Mouse (Mus musculus): ENCODE data around the gene Ttc33.
"Not testable (repeated sequence)": the region's sequence is repeated elsewhere in the genome, so short reads cannot be mapped to it uniquely, and the experiment has no call there.

Gene Ttc33

DNA sequence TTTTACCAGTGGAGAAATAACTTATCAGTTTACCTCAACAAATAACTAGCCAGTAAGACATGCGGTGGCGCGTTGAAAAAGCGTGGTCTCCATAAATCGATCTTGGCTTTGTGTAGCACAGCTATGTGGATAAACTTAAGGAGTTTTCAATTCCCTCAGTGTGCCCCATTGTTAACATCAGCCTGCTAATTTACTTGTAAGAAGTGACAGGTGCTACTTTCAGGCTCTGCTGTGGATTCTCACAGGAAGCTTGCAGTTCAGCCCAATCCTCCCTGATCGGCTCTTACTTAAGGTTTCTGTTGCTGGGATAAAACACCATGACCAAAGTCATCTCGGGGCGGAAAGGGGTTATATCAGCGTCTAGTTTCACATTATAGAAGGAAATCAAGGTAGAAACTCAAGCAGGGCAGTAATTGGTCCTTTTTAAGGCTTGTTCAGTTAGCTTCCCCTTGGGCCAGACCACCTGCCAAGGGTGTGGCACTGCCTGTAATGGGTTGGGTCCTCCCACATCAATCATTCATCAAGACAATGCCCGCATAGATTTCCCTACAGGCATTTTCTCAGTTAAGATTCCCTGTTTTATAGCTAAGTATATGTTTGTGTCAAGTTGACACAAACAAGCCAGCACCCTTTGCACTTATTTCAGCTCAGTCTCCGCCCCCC is 526 bp upstream of the Ttc33 start:
- DNase-seq (ENCODE audit: low read depth in 1 of 2, low spot score in 2 of 2): no peak

DNA sequence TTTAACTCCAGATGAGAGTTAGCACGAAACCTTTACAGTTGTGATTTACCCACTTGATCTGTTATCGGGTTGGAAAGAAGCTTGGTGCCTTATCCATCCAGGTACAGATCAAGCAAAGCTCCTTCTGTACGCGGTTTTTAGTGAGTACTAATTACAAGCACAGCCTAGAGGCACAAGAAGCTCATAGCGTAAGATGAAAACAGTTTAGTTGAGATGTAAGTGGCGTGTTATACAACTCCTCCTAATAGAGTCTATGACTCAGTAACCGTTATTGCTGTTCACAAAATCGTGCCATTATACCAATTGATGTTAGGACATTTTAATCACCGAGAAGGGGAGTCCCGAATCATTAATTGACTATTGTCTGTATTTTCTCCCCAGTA is 959 bp downstream of the Ttc33 start:
- no peak for DNase-seq (ENCODE audit: low read depth in 1 of 2, low spot score in 2 of 2)

DNA sequence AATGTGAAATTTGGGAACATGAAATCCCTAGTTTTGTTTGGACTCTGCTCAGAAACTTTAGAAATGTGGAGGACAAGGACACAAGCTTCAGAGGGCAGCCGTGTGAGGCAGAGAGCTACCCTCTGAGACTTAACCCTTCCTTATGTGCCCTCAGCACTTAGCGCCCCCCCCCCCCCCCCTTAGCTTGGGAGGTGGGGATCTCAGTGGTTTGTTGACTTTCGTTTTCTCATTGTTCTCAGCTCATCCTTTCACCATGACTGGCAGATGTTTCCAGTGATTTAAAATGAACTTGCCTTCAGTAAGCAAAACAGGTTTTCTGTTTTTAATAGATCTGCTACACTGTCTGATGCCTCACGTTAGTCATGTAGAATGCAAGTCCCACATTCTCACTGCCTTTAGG is 1.8 kb downstream of the Ttc33 start:
- DNase-seq (ENCODE audit: low read depth in 1 of 2, low spot score in 2 of 2): no peak

DNA sequence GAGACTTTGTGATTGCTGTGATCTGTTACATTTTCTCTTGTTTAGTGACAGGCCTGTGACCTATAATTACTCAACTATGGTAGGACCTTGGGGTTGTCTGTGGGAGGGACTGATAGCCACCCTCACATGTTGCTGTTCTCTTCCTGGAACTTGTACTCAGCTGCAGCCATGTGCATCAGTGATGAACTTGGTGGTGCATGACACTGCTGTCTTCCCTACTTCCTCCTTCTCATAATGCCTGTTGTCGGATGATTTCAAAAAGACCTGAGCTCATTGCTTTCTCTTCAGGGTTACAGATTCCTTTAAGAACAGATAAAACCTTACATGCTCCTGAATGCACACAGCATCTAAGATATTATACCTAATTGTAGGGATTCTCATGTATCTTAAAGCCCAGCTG is 2.7 kb downstream of the Ttc33 start:
- DNase-seq (ENCODE audit: low read depth in 1 of 2, low spot score in 2 of 2): no peak

DNA sequence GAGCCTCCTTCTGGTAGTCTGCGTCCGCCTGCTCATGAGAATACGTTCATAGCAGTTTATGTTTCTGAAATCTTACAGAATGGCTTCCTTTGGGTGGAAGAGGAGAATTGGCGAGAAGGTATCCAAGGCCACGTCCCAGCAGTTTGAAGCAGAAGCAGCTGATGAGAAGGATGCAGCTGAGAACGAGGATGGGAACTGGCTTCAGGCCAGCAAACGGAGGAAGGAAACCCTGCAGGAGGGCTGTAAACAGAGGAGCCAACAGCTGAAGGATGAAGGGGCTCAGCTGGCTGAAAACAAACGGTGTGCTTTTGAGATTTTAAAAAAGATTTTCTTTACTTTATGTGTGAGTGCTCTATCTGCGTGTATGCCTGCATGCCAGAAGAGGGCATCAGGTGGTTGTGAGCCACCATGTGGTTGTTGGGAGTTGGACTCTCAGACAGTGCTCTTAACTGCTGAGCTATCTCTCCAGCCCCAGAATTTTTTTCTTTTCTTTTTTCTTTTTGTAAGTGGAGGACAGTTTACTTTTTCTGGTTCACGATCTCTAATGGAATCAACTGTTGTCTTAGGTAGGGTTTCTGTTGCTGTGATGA is 4.3 kb downstream of the Ttc33 start:
- DNase-seq (ENCODE audit: low read depth in 1 of 2, low spot score in 2 of 2): no peak

- DNase-seq (ENCODE audit: low read depth in 1 of 2, low spot score in 2 of 2): no peak
Measured at GRCm38 (mm10) chr15:5193833-5194232, 8.5 kb downstream of the Ttc33 start.

- DNase-seq (ENCODE audit: low read depth in 1 of 2, low spot score in 2 of 2): no peak
Measured at GRCm38 (mm10) chr15:5194446-5194845, 9.1 kb downstream of the Ttc33 start.

GRCm38 (mm10) chr15:5194931-5195330 is 9.6 kb downstream of the Ttc33 start:
- DNase-seq (ENCODE audit: low read depth in 1 of 2, low spot score in 2 of 2): no peak

GRCm38 (mm10) chr15:5195987-5196514 is 10.7 kb downstream of the Ttc33 start:
- DNase-seq (ENCODE audit: low read depth in 1 of 2, low spot score in 2 of 2): no peak

DNA sequence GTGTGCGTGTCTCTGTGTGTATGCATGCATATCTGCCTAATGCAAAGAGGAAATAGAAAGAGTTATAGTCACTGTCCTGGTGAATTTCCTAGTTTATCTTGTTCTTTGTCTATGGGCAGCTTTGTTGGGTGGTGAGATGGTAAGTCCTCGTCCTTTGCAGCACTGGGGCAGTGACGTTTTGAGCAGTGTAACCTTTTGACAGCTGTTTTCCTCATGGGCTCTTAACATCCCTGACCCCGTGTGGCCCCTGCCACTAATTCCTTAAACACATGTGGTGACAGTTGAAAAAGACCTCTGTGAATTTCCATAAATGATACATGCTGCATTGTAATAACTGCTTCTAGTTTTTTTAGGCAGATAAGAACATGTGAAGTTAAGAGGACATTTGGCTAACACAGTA is 11.4 kb downstream of the Ttc33 start:
- DNase-seq (ENCODE audit: low read depth in 1 of 2, low spot score in 2 of 2): no peak

DNA sequence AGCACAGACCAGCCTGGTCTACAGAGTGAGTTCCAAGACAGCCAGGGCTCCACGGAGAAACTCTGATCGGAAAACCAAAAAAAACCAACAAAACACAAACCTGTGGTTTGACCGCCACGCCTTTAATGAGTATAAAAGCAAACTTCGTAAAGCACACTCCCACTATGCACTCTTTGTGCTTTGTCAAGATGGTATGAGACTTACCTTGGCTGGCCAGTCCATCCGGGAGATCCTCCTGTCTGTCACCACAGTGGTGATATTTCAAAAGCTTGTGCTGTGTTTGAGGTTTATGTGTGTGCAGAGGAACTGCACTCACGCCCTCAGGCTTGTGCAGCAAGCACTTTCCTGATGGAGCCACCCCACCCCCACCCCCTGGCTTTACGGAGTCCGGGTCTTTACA is 19.9 kb downstream of the Ttc33 start:
- no peak for DNase-seq (ENCODE audit: low read depth in 1 of 2, low spot score in 2 of 2)

- DNase-seq (ENCODE audit: low read depth in 1 of 2, low spot score in 2 of 2): no peak
Measured at GRCm38 (mm10) chr15:5209116-5209515, 23.8 kb downstream of the Ttc33 start.

DNA sequence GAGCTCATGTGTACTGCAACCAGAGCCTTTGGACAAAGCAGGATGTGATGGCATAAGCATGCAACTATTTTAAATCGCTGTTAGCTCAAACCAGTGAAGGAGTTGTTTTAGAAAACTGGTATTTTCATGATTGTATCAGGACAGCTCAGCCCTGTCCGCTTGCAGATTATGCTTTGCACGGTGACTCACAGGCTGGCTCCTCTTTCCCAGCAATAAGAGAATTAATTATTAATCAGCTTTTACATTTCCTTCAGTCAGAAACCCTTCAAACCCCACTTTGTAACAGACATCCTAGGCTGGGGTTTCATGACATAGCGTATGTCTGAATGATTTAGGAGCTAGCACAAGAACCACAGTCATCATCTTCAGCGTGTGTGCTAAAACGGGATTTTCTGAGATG is 35.2 kb downstream of the Ttc33 start:
- DNase-seq (ENCODE audit: low read depth in 1 of 2, low spot score in 2 of 2): no peak

DNA sequence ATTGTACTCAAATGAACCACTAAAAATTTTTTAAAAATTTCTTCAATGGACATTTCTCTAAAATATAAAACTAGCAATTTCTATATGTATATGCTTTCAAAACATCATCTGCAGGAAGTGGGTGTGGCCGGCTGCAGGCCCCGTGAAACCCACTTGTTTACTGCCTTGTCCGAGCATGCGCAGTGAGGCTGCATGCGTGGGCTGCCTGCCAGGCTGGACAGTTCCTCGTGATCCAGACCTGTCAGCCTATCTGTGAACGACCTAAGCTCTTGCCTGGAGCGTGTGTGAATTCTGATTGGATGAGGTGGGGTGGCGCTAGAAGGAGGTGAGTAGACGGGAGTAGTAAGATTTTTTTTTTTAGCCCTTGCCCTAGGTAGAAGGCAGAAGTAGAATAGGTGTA is 45.4 kb downstream of the Ttc33 start:
- not testable (repeated sequence) for DNase-seq (ENCODE audit: low read depth in 1 of 2, low spot score in 2 of 2)

DNA sequence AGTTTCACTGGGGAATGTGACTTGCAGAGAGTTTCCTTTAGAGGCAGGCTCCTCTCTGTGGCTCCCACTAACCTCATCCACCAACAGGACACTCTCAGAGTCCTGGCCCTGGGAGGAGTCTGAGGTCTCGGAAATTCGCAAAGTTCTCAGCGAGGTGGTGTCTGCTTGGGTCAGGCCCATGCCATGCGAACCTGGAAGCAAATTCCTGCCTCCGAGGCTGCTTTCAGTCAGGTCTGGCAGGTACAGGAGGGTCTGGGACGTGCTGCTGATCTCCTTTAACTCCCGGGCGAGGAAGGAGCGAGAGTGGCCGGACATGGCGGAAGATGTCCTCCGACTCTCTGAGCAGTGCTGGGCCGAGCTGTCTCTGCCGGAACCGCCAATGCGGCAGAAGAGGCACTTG is 49.3 kb downstream of the Ttc33 start:
- no peak for DNase-seq (ENCODE audit: low read depth in 1 of 2, low spot score in 2 of 2)

- DNase-seq (ENCODE audit: low read depth in 1 of 2, low spot score in 2 of 2): no peak
Measured at GRCm38 (mm10) chr15:5235527-5235926, 50.2 kb downstream of the Ttc33 start.

- DNase-seq (ENCODE audit: low read depth in 1 of 2, low spot score in 2 of 2): peak; percentile 27 to 59
Measured at GRCm38 (mm10) chr15:5236538-5236937, 51.2 kb downstream of the Ttc33 start.

- DNase-seq (ENCODE audit: low read depth in 1 of 2, low spot score in 2 of 2): no peak
Measured at GRCm38 (mm10) chr15:5237012-5237660, 51.8 kb downstream of the Ttc33 start.

DNA sequence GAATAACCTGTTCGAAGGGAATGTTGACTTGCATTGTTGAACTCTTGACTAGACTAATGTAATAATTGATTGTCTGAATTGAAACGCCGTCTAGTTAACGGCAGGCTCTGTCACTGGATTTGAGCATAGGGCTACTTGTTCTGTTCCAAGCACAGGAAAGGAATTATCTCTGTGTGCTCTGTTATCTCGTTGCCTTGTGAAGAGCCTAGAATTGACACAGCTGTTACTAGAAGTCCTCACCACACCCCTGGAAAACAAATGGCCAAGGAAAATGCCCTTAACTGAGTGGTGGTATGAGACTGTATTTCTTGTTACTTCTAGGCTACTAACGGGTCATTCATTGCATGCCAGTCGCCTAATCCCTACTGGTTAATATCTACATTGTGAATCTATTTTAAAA is 52.7 kb downstream of the Ttc33 start:
- DNase-seq (ENCODE audit: low read depth in 1 of 2, low spot score in 2 of 2): no peak

DNA sequence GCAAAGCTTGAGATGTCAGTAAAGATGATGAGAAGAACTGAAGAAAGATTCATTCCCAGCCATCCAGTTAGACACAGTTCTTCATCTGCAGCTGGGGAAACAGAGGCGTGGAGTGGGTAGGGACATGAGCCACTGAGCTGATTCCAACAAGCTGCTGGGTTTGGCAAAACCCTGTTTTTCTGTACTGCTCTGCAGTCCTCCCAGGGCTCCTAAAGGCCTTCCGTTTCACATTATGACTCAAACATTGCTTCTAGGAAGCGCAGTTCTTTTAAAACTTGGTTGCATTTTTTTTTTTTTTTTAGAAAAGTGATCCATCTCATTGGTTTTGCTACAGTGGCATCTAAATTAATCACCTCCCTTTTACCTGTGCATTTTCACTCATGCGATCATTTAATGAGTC is 53.2 kb downstream of the Ttc33 start:
- DNase-seq (ENCODE audit: low read depth in 1 of 2, low spot score in 2 of 2): no peak

- DNase-seq (ENCODE audit: low read depth in 1 of 2, low spot score in 2 of 2): no peak
Measured at GRCm38 (mm10) chr15:5239361-5239760, 54.0 kb downstream of the Ttc33 start.

GRCm38 (mm10) chr15:5239901-5240300 is 54.6 kb downstream of the Ttc33 start:
- DNase-seq (ENCODE audit: low read depth in 1 of 2, low spot score in 2 of 2): no peak

DNA sequence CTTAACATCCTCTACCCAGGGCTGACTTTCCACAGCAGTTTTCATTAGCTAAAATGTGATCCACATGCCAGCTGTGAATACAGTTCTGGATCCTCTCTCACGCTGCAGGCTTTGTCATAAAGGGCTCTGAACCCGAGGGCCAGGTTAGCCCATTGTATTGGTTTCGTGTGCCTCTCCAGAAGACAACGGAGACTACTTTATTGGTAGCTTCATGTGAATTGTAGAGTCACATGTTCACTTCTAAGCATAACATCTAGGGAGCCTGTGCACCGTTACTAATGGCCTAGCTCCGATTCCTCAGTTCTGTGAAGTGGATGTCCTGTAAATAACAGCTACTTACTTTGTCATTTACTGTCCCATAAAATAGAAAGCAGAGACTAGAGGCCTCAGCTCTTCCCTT is 55.0 kb downstream of the Ttc33 start:
- no peak for DNase-seq (ENCODE audit: low read depth in 1 of 2, low spot score in 2 of 2)

Measured in monocyte, adult 2 months (primary cell).